Mouse (Mus musculus) brain, embryonic 14.5 days (tissue): Measurements from ENCODE around the gene Vmn1r4.

Experiments used
- CTCF ChIP-seq: fragments of 200-500 bp; IDR thresholded peaks from 2 replicates; pipeline ENCODE4 v1.5.1; 2012; ENCODE audit warnings: inconsistent platforms, mild to moderate bottlenecking, moderate library complexity, borderline replicate concordance; ENCODE audit not compliant: insufficient read depth, insufficient read length; ENCODE audit errors: extremely low read depth
- POLR2A ChIP-seq: fragments of 200-500 bp; IDR thresholded peaks from 2 replicates; pipeline ENCODE4 v1.6.1; 2012; ENCODE audit warnings: mild to moderate bottlenecking, inconsistent platforms, borderline replicate concordance; ENCODE audit not compliant: poor library complexity, insufficient read depth, insufficient read length, severe bottlenecking; ENCODE audit errors: extremely low read depth

DNA sequence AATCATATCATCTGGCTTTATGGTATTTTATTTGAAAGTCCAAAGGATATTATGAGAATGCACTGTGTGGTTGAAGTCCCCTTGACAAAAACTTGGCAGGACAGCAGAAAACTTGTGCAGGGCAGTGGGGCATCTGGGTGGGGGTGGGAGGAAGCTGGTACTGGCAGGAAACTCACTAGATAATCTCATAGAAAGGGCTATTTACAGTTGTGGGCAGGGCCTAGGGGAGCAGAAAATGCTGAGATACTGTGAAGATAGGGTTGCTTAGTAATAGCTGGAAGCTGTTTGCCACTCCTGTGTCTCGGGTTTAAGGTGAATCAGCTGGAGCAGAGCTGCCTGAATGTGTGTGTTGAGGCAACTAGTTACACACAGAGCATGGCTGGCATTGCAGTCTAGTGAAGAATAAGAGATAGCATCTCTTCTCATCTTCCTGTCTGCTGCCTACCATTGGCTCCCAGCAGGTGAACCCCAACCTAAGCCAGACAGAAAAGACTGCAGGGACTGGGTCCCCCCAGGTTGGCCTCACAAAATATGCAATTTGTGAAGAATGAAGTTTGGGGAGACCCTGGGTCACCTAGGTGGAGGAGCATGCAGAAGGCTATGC is 44.4 kb upstream of the Vmn1r4 start:
- TF ChIP-seq CTCF, result no peak
- no peak for TF ChIP-seq POLR2A
